Mouse (Mus musculus) liver, postnatal 0 days (tissue): ENCODE measurements at regions not wholly inside any gene's neighbourhood (a gene's known extent, or its start where the extent isn't known, plus 50 kb on each side); places are given as distances from the start of the nearest gene placed in this dataset.

ENCODE experiments used
- CTCF ChIP-seq: sonication (generic); IDR thresholded peaks from 2 replicates; pipeline ENCODE4 v1.5.1; 2016; ENCODE audit warnings: antibody characterized with exemption, low read depth
- EP300 ChIP-seq: IDR thresholded peaks from 2 replicates; pipeline ENCODE4 v1.6.1; 2016; ENCODE audit warnings: antibody characterized with exemption, low read depth, mild to moderate bottlenecking

GRCm38 (mm10) chr5:101013844-101014243 is 168.3 kb downstream of the Gpat3 start:
- TF ChIP-seq CTCF (no peak), EP300 (no peak)
